Mouse (Mus musculus): ENCODE results near the gene Mcm7.
A peak's percentile ranks its signal among the peaks of the same experiment; 100 is the strongest.
"Not testable (repeated sequence)": the region's sequence is repeated elsewhere in the genome, so short reads cannot be mapped to it uniquely, and the experiment has no call there.

The Mcm7 gene

DNA sequence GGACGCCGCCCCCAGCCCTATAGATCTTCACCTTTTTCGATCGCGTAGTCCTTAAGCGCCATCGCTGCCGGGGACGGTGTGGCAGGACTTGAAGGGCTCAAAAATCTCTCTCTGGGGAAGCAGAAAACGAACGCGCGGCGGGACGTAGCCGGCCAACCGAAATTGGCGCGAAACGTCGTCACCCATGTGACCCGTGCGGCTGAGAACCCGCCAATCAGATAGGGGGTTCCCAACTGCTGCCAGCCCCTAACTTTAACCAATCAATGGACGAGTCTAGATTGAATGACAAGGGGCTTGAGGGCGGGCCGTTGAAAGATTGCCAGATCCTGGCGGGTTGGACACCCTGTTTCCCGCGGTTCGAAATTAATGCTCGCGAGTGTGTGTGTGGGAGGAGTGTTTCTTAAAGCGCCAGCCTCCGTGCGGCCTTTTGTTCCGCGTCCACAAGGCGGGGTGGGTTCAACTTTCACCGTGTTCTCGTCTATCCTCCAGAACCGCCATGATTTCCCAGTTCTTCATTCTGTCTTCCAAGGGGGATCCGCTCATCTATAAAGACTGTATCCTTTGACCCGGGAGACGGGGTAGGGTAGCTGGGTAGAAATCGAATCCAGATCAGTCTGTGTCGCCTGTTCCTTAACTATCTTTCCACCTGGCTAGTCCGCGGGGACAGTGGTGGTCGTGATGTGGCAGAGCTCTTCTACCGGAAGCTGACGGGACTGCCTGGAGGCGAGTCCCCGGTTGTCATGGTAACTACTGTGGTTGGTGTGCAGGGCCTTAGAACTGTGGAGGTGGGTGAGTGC is at the start of gene Mcm7, which contains the start of gene Ap4m1:
TSS of gene Mcm7 (minus strand) at position 728 of the 797 bp plus-strand sequence.
TSS of gene Ap4m1 (plus strand) at position 308 of the 797 bp plus-strand sequence.
- DNase-seq: peak; percentile 98

DNA sequence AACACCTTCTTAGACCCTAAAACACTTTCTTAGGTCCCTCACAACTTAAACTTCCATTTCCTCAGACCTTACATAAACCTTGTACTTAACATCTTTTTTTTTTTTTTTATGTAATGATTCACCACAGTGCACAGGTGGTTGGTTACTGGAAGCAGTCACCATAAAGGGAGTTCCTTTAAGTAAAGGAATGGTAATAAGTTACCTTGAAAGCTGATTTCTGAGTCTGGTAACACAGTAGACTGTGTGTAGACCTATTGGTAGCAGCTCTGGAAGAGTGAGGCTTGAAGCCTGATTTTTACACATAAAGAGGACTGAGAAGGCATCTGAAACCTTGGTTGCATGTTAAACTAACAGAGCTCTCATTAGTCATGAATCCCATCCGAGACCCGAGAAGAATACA is 47.6 kb upstream of the Mcm7 start:
- DNase-seq: no peak

DNA sequence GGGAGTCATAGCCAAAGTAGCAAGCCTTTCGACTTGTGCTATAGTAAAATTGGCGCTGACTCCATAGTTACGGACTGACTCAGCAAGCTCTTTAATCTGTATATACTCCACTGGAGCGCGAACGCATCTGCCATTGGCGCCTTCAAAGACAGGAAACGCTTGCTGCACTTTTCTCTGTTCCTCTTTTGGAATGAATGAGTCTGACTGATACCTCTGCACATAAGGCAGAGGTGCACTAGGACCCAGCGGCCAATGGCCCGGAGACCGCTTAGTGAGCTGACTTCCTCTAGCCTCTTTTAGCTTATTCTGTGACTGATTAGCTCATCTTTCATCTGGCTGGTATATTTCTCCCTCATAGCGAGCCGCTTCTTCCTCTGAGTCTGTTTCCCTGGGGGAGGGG is 44.4 kb upstream of the Mcm7 start:
- DNase-seq: not testable (repeated sequence)

GRCm38 (mm10) chr5:138207873-138208272 is 35.7 kb upstream of the Mcm7 start:
- no peak for DNase-seq

- no peak for DNase-seq
Observed at GRCm38 (mm10) chr5:138207253-138207652, 35.0 kb upstream of the Mcm7 start.

DNA sequence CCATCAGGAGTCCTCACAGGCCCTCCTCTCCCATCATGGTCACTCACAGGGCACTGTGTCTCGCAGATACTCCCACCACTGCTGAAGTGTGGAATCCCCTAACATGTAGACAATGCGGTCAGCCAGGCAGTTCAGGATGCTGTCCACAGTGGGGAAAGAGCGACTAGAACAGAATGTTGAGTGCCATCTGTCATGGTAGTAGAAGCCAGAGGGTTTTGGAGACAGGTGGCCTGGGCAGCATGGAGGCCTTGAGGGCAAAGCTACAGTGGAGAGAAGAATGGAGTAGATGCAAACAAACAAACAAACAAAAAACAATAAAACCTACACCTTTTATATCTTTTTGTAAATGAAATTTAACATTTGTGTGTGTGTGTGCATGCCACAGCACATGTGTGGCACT is 29.9 kb upstream of the Mcm7 start:
- no peak for DNase-seq

DNA sequence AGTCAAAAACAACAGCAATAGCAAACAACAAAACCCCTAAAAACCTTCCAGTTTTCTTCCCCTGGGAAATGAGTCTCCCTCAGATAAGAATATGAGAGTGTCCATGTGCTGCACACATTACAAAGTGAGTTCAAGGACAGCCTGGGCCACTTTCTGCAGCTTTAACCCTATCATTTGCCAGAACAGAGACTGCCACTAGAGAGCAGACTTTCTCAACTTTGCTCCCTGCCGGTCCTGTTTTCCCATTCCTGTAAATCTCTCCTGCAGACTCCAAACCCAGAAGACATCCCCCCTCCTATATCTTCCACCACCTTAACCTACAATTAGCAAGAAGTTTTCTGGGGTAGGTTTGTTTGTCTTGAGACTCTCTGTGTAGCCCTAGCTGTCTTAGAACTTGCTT is 27.4 kb upstream of the Mcm7 start:
- DNase-seq: no peak

DNA sequence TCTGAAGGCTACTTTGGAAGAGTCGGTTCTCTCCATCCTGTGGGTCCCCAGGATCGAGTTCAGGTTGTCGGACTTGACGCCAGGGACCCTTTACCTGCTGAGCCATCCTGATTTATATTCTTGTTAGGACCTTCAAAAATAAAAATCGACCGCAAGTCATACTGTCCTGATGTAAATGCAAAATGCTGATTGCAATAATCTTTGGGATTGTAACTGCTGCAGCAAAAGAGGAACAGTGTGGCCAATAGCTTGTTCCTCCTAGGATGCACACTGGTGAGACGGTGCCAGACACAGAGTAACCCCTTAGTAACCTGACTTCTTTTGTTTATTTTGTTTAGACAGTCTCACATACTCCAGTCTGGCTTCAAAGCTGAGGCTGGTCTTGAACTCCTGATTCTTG is 23.2 kb upstream of the Mcm7 start:
- DNase-seq: no peak

- DNase-seq: peak; percentile 44
Observed at GRCm38 (mm10) chr5:138194755-138195345, 22.6 kb upstream of the Mcm7 start.

DNA sequence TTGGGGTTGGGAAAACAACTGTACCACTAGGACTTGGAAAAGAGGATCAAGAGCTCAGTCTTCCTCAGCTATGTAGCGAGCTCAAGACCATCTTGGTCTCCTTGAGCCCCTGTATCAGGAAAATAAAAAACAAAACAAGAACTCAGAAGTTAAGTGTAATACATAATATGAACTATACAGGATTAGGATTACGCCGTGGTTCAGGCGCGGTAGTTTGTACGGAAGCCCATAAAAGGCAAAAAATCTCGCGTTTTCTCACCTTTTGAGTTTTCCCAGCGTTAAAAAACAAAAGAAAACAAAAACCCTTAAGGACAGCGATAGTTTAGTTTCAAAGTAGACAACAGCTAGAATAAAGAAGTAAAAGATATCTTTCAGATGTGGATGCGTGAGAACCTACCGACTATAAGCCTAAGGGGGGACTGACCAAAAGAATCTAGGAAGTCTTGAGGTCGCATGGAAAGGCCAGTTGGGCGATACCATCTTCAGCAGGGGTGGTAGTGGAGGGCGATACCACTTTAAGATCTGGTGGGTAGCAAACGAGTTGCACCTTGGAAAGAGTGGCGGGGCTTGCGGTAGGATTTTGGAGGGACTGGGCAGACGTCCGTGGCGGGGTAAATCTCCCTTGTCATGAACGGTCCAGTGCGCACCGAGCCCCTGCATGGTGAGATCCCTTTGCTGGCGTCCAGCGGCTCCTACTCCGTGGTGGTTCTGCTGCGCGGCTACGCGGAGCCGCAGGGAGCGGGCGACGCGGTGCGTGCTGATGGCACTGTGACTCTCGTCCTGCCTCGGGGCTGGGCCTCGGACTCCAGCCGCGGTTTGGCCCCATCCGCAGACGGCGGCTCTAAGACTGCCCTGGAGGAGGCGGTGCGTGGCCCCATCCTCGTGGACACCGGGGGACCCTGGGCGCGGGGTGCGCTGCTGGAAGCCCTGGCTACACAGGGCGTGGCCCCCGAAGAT is 21.8 kb upstream of the Mcm7 start, which contains the start of gene Mblac1:
TSS of gene Mblac1 (plus strand) at position 544 of the 957 bp plus-strand sequence.
- peak; percentile 70 for DNase-seq

- peak; percentile 47 for DNase-seq
Observed at GRCm38 (mm10) chr5:138187661-138188306, 15.6 kb upstream of the Mcm7 start.

DNA sequence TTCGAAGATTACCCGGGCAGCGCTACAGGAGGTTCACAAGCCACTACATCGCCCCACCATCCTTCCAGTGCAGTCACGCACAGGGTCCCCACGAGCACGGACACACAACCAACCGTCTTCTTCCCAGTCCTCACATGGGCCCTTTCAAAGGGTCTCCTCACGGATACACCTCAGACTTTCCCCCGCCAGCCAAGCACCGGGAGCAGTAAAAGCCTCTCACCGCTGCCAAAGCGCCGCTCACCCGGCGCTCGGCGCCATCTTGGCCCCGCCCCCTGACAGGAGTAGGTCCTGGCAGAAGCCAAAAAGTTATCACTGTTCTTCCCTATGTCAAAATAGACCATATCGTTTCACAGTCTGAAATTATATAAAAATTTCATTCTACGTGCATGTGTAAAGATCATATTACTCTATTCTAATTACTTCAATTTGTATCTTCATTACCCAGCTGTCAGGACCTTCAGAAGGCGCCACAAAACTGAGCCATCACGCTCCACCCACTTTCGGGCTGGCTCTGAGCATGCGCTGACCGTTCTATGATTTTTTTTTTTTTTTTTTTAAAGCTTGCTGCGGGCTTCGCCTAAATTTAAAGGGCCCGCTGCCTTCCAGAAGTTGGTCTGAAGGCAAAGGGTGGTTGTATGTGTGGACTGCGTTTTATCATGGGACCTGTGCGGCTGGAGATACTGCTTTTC is 14.9 kb upstream of the Mcm7 start, which contains the start of the genes Taf6 and Cnpy4:
TSS of gene Taf6 (minus strand) at position 502 of the 689 bp plus-strand sequence.
TSS of gene Cnpy4 (plus strand) at position 536 of the 689 bp plus-strand sequence.
- DNase-seq: peak; percentile 84

DNA sequence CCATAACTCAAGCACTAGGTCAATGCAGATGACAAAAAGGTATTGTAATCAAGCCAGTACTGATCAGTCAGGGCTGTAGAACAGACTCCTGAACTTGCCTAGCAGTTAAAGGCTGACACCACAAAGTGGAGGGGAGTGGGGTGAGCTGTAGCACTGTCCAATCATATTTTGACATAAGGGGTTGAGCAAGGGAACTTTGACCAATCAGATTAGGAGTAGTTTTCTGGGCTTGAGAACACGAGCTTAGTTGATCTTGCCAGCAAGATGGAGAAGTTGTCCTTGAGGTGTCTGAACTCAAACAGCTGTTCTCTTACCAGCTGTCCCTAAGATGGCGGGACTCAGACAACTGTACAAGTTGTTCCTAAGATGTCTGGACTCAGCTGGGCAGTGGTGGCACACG is 995 bp upstream of the Mcm7 start:
- DNase-seq: no peak

DNA sequence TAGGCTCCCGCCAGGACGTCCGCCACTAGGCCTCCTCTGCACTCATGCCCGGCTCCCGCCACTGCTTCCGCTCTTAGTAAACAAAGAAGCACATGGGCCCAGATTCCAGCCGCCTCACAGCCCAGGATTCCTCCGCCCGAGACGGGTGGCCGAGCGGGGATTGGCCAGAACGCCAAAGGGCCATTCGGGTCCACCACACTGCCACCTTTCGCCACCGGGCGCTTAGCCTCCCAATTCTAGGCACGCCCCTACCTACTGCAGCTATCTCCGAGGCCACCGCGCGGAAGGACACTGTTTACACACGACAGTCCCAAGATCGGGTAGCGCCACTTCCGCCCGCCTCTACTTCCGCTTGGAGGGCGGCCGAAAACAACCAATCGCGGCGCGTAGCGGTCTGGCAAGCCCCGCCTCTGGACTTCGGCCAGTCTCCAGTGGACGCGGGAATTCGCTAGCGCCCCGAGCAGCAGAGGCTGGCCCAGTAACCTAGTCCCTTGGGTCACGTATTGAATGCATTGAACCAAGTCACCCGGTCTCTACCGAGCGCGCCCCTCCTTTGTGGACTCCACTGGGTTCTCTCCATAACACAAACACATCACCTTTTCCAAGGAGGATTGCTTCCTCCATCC is 1.2 kb downstream of the Mcm7 start:
- peak; percentile 97 for DNase-seq

- no peak for DNase-seq
Observed at GRCm38 (mm10) chr5:138165594-138165993, 6.6 kb downstream of the Mcm7 start.

- DNase-seq: no peak
Observed at GRCm38 (mm10) chr5:138163610-138164009, 8.6 kb downstream of the Mcm7 start.

- no peak for DNase-seq
Observed at GRCm38 (mm10) chr5:138163046-138163445, 9.2 kb downstream of the Mcm7 start.

- peak; percentile 91 for DNase-seq
Observed at GRCm38 (mm10) chr5:138160842-138161665, 11.2 kb downstream of the Mcm7 start, which contains the start of gene Cops6. Gene Cops6 (plus strand): TSS chr5:138161071.

DNA sequence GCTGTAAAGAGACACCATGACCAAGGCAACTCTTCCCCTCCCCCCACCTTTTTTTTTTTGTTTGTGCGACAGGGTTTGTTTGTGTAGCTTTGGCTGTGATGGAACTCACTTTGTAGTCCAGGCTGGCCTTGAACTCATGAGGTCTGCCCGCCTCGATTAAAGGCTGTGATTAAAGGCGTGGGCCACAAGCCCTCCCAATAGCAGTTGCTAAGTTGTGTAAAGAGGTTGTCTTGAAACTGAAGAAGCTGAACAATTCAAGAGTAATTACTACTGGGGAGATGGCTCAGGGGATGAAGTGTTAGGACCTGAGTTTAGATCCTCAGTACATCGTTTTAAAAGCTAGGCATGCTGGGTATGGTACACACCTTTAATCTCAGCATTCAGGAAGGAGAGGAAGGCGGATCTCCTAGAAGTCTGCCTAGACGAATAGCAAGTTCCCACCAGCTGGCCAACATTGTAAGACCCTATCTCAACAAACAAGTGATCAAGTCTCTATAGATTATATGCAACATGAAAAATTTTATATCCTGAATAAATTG is 11.9 kb downstream of the Mcm7 start:
- DNase-seq: no peak

GRCm38 (mm10) chr5:138155443-138155976 is 16.7 kb downstream of the Mcm7 start, which contains the start of gene Zfp113:
Gene Zfp113 (minus strand): TSS chr5:138155744.
- peak; percentile 72 for DNase-seq
